Mouse (Mus musculus) testis, adult 2 months (tissue): ENCODE data around the gene Tfrc.

Source experiments
- CTCF ChIP-seq: fragments of 200-500 bp; IDR thresholded peaks from 2 replicates; pipeline ENCODE4 v1.5.1; 2012; ENCODE audit warnings: low read depth, mild to moderate bottlenecking, inconsistent platforms, low read length, moderate library complexity; ENCODE audit not compliant: control insufficient read depth, insufficient read depth, insufficient replicate concordance
- POLR2A ChIP-seq: fragments of 200-500 bp; IDR thresholded peaks from 2 replicates; pipeline ENCODE4 v1.6.1; 2012; ENCODE audit warnings: low read depth, mild to moderate bottlenecking, inconsistent platforms, low read length, moderate library complexity; ENCODE audit not compliant: control insufficient read depth

- TF ChIP-seq POLR2A (no peak), CTCF (no peak)
These were observed 59.8 kb downstream of the Tfrc start for GRCm38 (mm10) chr16:32668472-32668871.
